Mouse (Mus musculus) right cerebral cortex, postnatal 4 days (tissue): ENCODE measurements around the gene Rtl6.
A peak's percentile ranks its signal among the peaks of the same experiment; 100 is the strongest.

Experiments
- DNase-seq: peaks from one replicate; pipeline ENCODE4 v3.0.0-alpha.2; 2022

Gene Rtl6

DNA sequence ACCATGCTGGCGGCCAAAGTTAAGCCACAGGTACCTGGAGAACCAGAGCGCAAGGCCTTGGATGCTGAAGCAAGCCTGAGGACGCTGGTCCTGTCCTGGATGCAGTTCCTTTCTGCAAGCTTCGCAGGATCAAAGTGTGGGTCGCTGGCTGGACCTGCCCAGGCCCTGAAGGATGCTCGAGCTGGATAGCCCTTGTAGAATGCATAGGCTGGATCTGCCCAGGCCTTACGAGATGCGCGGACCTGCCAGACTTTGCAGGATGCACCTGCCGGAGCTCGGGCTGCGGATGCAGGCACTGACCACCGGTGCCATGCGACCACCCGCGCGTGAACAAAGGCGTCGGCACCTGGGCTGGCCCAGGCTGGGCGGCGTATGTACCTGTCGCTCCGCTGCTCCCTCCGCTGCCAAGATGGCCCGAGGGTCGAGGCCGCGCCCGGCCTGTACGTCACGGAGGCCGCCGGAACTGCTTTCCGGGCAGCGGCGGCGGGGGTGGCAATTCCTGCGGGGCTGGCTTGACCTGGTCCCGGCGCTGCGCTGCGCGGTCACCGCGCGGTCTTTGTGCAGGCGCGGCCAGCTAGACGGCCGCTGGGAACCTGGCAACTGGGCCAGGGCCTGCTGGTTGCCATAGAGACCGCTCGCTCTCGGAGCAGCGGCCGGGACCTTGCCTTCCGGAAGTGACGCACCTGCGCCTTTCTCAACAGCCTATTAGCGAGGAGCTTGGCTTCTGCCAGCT is at the start of gene Rtl6:
TSS of gene Rtl6 (minus strand) at position 635 of the 733 bp plus-strand sequence.
- DNase-seq: peak; percentile 81

- DNase-seq: no peak
These were observed 45.8 kb upstream of the Rtl6 start for GRCm38 (mm10) chr15:84603267-84603963.

GRCm38 (mm10) chr15:84600977-84601595 is 43.5 kb upstream of the Rtl6 start:
- no peak for DNase-seq

- no peak for DNase-seq
These were observed 41.3 kb upstream of the Rtl6 start for GRCm38 (mm10) chr15:84598911-84599310.

GRCm38 (mm10) chr15:84597816-84598215 is 40.2 kb upstream of the Rtl6 start:
- DNase-seq: no peak

DNA sequence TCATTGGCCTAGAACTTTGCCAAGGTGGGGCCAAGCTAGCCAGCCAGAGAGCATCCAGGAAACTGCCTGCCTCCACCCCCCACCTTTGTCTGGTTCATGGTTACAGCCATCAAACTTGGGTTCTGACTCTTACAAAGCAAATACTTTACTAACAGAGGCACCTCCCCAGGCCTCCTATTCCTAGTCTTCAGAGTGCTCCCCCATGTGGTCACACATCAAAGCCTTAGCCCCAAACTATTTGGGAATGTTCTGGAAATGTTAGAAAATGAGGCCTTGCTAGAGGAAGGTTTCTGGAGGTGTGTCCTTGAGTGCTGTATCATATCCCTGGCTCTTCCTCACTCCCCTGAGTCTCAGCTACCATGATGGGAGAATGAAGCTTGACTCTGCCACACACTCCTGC is 39.4 kb upstream of the Rtl6 start:
- DNase-seq: no peak

DNA sequence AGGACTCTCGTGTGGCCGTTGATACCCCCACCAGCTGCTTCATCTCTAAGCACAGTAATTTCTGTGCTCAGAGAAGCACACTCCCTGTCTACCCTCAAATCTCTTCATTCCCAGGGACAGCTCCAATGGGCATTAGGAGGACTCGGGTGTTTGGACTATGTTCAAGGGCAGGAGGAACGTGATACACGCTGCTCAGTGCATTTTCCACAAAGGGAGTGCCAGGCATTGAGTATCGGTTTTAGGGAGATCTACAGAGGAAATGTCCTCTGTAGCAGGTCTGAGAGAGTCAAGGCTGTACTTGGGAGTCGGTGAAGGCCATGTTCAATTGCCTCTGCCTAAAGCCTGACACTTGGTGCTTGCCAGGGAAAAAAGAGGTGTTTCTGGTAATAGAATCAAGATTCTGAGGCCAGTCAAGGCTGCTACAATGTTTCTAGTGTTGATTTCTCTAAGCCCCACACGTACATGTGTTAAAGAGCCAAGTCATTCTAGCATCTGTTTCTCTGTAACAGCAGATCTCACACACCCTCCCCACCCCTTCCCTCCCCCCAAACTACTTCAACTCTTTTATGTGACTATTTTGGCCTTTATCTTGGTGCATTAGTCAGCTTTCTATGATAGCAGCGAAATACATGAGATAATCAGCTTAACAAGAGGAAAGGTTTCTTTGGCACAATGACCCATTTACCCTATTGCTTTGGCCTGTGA is 37.8 kb upstream of the Rtl6 start:
- DNase-seq: no peak

DNA sequence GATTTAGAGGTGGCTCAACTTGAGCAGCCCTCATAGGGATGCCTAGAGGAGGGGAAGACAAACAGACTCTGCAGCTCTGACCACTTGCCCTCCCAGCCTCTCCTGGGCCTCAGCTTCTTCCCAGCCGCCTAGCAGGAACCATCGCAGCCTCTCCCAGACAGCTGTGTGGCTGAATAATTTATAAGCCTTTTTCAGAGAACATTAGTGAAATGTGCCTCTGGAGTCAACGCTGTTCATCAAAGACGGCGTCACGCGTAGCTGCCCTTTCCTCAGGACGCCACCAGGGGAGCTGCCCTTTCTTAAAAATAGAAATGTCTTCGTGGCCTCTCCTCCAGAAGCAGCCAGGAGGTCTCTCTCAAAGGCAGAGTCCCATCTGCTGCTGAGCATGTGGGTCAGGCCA is 35.9 kb upstream of the Rtl6 start:
- no peak for DNase-seq

- DNase-seq: no peak
These were observed 34.6 kb upstream of the Rtl6 start for GRCm38 (mm10) chr15:84592240-84592639.

DNA sequence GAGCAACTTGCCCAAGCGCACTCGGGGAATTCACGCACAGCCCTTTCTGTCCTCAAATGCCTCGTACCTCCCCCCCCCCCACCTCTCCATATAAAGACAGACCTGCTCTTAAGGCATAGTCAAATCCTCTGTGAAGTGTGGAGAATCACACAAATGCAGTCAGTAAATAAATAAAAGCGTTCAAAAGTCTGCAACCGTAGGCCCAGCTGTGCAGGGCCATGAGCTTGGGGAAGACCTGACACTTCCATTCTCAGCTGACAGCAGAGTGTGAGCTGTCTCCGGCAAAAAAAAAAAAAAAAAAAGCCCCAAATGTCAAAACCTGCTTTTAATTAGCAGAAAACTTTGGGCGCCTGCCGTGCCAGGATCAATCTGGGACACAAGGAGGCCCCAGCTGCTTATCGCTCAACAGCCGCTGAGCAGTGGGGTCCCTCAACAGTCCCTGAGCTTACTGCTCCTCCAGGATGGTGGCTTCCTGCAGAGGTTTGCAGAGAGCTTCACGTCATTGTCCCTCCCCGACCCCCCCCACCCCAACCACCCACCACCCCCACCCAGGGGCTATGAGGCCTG is 34.0 kb upstream of the Rtl6 start:
- no peak for DNase-seq

DNA sequence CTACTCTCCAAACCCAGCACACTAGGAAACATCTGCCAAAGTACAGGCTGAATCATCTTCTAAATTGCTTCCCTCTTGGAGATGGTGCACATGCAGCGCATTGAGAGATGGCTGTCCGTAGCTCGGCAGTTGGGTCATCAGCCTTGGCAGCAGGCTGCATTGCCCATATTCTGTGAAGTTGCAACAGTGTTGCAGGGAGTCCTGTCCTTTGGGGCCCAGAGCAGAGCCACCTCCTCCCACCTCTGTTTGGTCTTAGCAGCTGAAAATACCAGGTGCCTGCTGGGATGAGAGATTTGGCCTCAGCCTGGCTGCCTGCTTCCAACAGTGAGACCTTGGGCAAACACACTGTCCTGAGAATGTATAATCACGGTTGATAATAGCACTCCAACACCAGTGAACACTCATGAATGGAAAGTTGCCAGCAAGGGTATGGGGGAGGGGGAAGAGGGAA is 30.8 kb upstream of the Rtl6 start:
- no peak for DNase-seq

GRCm38 (mm10) chr15:84578607-84579006 is 21.0 kb upstream of the Rtl6 start:
- no peak for DNase-seq

- DNase-seq: no peak
These were observed 19.4 kb upstream of the Rtl6 start for GRCm38 (mm10) chr15:84577019-84577418.

DNA sequence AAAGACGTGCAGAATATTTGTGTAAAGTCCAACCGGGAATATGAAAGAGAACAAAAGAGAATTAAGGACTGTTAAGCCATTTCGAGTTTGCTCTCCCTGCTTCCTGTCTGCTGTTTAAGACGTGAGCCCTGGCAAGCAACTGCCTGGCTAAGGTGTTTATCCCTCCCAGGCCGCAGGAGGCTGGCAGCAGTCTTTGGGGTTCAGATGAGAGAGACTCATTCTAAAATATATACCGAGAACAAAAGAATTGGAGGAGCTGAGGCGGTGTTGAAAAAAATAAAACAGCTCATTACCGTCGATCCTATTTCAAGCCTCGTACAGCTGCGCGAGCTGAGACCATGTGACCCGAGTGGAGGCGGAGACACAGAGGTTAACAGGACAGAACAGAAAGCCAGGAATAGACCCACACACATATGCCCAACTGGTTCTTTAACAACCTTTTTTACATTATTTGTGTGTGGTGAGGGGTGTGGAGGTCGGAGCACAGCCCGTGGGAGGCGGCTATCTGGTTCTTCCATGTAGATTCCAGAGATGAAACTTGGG is 9.0 kb upstream of the Rtl6 start:
- no peak for DNase-seq

DNA sequence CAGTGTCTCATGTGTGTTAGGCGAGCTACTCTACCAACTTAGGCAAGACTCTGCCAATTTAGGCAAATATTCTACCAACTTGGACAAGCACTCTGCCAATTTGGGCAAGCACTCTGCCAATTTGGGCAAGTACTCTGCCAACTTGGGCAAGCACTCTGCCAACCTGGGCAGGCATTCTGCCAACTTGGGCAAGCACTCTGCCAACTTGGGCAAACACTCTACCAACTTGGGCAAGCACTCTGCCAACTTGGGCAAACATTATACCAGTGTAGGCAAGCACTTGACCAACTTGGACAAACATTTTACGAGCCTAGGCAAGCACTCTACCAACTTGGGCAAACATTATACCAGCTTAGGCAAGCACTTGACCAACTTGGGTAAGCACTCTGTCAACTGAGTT is 3.9 kb upstream of the Rtl6 start:
- DNase-seq: no peak

- DNase-seq: no peak
These were observed 949 bp downstream of the Rtl6 start for GRCm38 (mm10) chr15:84556674-84557073.

GRCm38 (mm10) chr15:84551065-84551464 is 6.6 kb downstream of the Rtl6 start:
- DNase-seq: no peak

DNA sequence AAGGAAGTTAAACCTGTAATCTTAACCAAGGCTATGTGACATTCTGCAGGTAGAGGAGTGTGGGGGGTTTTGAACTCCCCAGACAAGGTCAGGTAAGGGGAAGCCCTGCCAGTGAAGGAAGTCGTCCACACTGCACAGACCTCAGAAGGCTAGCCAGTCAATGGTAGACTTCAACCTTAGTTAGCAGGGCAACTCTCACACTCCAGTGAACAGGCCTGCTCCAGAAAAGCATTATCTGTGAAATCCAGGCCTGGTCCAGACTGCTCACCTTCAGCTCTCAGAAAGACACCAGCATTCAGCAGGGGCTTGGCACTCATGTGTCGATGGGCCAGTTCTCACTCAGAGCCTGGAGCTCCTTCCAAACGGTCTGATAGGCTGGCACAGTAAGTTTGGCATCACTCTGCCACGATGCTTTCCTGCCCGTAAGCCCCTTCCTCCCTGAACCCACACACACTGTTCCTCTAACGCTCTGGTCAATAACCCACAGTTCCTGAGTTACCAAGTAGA is 8.3 kb downstream of the Rtl6 start:
- no peak for DNase-seq

DNA sequence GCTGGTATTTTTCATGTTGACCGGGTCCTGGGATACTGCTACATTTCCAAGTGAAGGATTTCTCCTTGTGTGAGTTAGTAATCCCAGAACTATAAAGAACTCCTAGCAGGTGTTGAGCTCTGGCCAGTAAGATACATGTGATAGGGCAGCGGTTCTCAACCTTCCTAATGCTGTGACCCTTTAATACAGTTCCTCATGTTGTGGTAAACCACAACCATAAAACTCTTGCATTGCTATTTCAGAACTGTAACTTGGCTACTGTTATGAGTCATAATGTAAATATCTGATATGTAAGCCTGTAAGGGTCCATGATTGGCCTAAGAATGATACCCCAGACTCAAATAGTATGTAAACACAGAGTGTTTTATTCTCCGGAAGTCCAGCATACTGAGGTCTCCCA is 11.6 kb downstream of the Rtl6 start:
- no peak for DNase-seq

- no peak for DNase-seq
These were observed 16.4 kb downstream of the Rtl6 start for GRCm38 (mm10) chr15:84541175-84541574.

GRCm38 (mm10) chr15:84538974-84539588 is 18.5 kb downstream of the Rtl6 start:
- no peak for DNase-seq

GRCm38 (mm10) chr15:84537117-84537516 is 20.5 kb downstream of the Rtl6 start:
- no peak for DNase-seq
